Mouse (Mus musculus) Patski (cell line): ENCODE measurements around the gene Cnn3. TPM values are rescaled to one million over a fixed set of nuclear protein-coding genes. Genes with fewer than 3 reads are reported as not detected.

Experiments used
- ATAC-seq: fragments of 100-300 bp; one replicate; pipeline ENCODE4 v1.8.0; 2021
- CTCF ChIA-PET: fragments of 350-600 bp; sonication (Branson Sonifier 250); formaldehyde crosslinking; loops from one replicate; lab custom pipeline; 2022; ENCODE audit warnings: inconsistent platforms; lab: Charles Lee
- POLR2A ChIA-PET: fragments of 350-600 bp; sonication (Branson Sonifier 250); formaldehyde crosslinking; loops from one replicate; lab custom pipeline; 2022; ENCODE audit warnings: antibody characterized with exemption, inconsistent platforms; lab: Charles Lee
- DNase-seq: peaks from one replicate; pipeline ENCODE4 v3.0.0-alpha.2; 2011; ENCODE audit warnings: low read depth, low spot score
- H3K27me3 ChIP-seq: fragments of 371-371 bp; one replicate; pipeline ENCODE4 v1.5.1; 2021
- CTCF ChIP-seq: fragments of 100-300 bp; IDR thresholded peaks from one replicate; pipeline ENCODE4 v1.5.1; 2021
- in situ Hi-C: fragments of 300-500 bp; cut with MboI; formaldehyde crosslinking; loops from 3 replicates; pipeline ENCODE4 v1.11.1; 2018; ENCODE audit warnings: low pct_unique_long_range_greater_than_20kb, mixed read lengths
- polyA plus RNA-seq: library from polyadenylated mRNA; unstranded; gene quantifications from one replicate; pipeline ENCODE4 v1.2.3, GENCODE M21; 2021

Gene Cnn3
- polyA plus RNA-seq, 1 experiment from 2014 or later, result 770 TPM

DNA sequence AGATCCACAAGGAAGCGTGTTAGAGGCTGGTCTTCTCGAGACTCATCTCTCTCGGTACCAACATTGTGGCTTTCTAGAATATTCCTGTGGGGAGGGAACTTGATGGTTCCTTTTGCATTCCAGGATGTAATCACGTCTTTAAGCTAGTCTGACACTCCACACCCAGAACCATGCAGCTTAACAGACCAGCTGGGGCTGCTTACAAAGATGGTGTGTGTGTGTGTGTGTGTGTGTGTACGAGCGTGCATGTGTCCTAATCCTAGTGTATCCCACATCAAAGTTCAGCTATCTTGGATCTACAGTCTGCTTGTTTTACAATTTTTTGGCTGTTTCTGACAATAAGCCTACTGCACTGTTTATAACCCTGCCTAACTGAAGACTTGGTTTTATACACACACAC is 29.3 kb upstream of the Cnn3 start:
- ChIA-PET CTCF (interaction anchor here (0.8 to 1.8 kb wide), 10 partner anchors 9 to 103 kb away, joined by 3 to 6 read pairs (median 3); no protein-coding TSS in a partner anchor), POLR2A (interaction anchor here (1.1 kb wide), 1 partner anchor 26 kb away, joined by 3 read pairs; no protein-coding TSS in a partner anchor)
- DNase-seq (no peak), ATAC-seq (no peak)
- TF ChIP-seq CTCF, result no peak
- no peaks in the 10 kb centered on the region for H3K27me3 ChIP-seq
- in situ Hi-C loops, result no loop called here

DNA sequence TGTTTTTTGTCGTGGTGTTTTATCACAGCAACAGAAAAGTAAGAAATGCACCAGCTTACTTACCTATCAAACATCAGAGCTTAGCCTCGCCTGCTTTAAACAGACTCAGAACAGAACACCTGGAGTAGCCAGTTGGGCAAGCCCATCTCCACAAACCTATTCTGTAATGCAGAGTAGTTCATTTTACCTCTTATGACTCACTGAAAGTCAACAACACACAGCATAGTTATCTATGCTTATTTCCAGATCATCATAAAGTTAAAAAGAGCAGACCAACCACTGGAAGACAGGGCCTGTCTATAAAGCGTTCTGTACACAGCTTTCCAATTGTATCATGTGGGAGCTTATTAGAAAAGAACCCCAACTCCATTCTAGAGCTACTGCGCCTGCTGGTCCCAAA is 24.9 kb upstream of the Cnn3 start:
- in situ Hi-C loops, result no loop called here
- no peak for TF ChIP-seq CTCF
- no peaks in the 10 kb centered on the region for H3K27me3 ChIP-seq
- no peak for ATAC-seq
- ChIA-PET CTCF (interaction anchor here (0.9 to 1.0 kb wide), 2 partner anchors 15 to 20 kb away, joined by 3 to 4 read pairs; no protein-coding TSS in a partner anchor), POLR2A (no interaction called here)
- no peak for DNase-seq

DNA sequence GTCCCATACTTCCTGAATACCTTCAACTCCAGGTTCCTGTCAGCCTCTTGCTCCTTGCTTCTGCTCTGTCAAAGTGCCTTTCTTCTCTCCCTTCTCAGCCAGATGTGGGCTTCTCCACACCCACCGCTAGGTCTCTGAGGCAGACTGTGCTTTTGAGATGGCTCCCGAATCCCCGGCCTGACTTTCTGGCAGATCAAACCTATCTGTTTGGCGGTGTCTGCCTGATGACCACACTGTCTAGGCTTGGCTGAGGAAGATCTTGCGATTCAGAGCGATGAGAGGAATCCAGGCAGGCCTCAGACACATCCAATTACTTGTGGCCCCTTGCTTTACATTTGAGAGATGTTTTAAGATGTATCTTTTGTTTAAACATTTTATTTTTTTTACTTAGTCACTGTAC is 24.2 kb upstream of the Cnn3 start:
- ChIA-PET CTCF (interaction anchor here (1.0 kb wide), 2 partner anchors 14 to 336 kb away, joined by 3 read pairs; no protein-coding TSS in a partner anchor), POLR2A (no interaction called here)
- no peak for TF ChIP-seq CTCF
- H3K27me3 ChIP-seq, result no peaks in the 10 kb centered on the region
- ATAC-seq, result no peak
- in situ Hi-C loops, result no loop called here
- no peak for DNase-seq

DNA sequence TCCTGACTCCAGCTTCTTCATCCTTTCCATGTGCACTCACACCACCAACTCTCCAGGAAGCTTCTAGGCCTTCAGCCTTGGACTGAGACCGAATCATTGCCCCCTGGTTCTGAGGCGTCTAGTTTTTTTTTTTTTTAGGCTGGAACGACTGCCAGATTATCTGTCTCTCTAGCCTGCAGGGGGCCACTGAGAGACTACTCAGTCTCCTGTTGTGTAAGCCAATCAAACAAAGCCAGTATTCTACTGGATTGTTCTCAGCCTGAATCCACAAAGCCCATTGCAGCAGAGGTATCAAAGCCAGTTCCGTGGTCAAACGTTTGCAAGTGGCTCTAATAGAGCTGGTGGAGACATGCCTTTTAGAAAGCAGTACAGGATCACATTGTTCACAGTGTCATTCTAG is 22.8 kb upstream of the Cnn3 start:
- DNase-seq (no peak), ATAC-seq (no peak)
- POLR2A ChIA-PET, result no interaction called here
- in situ Hi-C loops, result no loop called here
- CTCF ChIA-PET, result interaction anchor here (0.7 to 1.3 kb wide), 4 partner anchors 8 to 334 kb away, joined by 3 to 4 read pairs (median 3); no protein-coding TSS in a partner anchor
- TF ChIP-seq CTCF, result no peak
- H3K27me3 ChIP-seq, result no peaks in the 10 kb centered on the region

DNA sequence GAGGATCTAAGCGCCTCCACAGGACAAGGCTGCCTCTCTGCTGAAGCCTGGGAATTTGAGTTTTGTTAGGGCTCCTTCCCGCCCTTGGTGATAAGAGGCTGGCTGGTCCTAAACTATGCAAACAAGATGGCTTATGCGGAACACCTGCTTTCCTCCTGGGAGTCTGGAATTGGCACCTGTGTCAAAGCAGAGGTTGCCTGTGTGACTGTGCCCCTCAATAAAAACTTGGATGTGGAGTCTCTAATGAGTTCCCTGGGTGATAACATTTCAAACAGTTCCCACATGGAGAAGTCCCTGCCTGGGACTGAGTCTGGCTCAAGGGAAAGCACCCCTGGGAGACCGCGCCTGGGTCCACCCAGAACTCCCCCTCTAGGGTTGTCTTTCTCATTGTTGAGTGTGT is 21.2 kb upstream of the Cnn3 start:
- no peak for TF ChIP-seq CTCF
- H3K27me3 ChIP-seq, result no peaks in the 10 kb centered on the region
- ChIA-PET POLR2A (no interaction called here), CTCF (no interaction called here)
- ATAC-seq (no peak), DNase-seq (no peak)
- in situ Hi-C loops, result no loop called here

DNA sequence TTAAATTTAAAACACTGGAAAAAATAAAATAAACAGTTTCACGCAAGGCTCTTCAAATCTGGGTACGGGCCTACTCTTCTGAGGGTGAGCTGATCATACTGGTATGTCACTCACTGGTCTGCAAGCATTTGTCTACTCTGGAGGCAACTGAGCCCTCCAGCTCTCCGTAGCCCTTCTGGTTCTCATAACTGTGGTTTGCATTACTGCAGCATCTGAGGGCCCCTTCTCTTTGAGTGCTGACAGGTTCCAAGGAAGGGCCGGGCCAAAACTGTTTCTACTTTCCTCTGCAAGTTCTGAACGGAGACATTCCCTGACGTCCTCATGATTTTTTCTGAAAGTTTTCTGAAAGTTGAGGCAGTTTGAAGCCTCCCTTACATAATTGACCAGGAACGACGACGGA is 18.9 kb upstream of the Cnn3 start:
- in situ Hi-C loops, result no loop called here
- no peak for TF ChIP-seq CTCF
- DNase-seq (no peak), ATAC-seq (no peak)
- ChIA-PET CTCF (interaction anchor here (1.4 to 1.8 kb wide), 2 partner anchors 11 to 18 kb away, joined by 3 to 7 read pairs; no protein-coding TSS in a partner anchor), POLR2A (no interaction called here)
- H3K27me3 ChIP-seq, result no peaks in the 10 kb centered on the region

DNA sequence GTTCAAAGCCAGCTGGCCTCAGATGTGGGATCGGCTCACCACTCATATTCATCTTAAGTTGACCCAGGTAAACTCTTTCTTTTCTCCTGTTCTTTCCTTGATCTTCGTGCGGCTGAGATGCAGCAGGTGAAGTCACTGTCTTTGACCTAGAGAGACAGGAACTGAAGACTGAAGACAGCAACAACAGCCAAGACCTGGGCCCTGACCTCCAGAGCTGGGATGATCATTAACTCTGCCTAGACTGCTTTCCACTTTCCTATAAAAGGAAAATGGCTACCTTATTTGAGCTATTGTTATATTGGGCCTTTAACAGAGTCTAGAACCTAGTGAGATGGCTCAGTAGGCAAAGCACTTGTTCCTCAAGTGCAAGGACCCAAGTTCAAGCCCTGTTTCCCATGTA is 17.9 kb upstream of the Cnn3 start:
- in situ Hi-C loops, result no loop called here
- TF ChIP-seq CTCF, result no peak
- CTCF ChIA-PET, result interaction anchor here (1.0 kb wide), 1 partner anchor 11 kb away, joined by 6 read pairs; no protein-coding TSS in a partner anchor
- POLR2A ChIA-PET, result interaction anchor here (0.6 kb wide), 1 partner anchor 21 kb away, joined by 3 read pairs; no protein-coding TSS in a partner anchor
- no peaks in the 10 kb centered on the region for H3K27me3 ChIP-seq
- no peak for ATAC-seq
- no peak for DNase-seq

DNA sequence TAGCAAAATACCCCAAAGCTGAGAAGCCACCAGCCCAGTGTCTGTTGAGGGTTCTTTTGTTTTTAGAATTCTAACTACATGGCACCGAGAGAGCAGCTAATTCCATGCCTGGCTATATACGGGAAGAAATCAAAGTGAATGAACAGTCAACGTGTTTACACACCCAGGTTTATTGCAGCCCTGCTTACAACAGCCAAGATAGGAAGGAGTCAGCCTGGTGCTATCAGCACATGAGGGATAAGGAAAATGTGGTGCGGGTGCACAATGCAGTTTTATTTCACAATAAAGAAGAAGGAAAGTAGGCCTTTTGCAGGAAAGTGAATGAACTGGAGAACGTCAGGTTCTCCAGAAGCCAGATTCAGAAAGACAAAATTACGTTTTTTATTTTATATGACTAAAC is 14.8 kb upstream of the Cnn3 start:
- POLR2A ChIA-PET, result interaction anchor here (0.8 kb wide), 1 partner anchor 37 kb away, joined by 4 read pairs; no protein-coding TSS in a partner anchor
- TF ChIP-seq CTCF, result no peak
- in situ Hi-C loops, result no loop called here
- no peak for DNase-seq
- ATAC-seq, result no peak
- CTCF ChIA-PET, result interaction anchor here (1.0 to 1.6 kb wide), 2 partner anchors 14 to 36 kb away, joined by 3 read pairs; no protein-coding TSS in a partner anchor
- no peaks in the 10 kb centered on the region for H3K27me3 ChIP-seq

DNA sequence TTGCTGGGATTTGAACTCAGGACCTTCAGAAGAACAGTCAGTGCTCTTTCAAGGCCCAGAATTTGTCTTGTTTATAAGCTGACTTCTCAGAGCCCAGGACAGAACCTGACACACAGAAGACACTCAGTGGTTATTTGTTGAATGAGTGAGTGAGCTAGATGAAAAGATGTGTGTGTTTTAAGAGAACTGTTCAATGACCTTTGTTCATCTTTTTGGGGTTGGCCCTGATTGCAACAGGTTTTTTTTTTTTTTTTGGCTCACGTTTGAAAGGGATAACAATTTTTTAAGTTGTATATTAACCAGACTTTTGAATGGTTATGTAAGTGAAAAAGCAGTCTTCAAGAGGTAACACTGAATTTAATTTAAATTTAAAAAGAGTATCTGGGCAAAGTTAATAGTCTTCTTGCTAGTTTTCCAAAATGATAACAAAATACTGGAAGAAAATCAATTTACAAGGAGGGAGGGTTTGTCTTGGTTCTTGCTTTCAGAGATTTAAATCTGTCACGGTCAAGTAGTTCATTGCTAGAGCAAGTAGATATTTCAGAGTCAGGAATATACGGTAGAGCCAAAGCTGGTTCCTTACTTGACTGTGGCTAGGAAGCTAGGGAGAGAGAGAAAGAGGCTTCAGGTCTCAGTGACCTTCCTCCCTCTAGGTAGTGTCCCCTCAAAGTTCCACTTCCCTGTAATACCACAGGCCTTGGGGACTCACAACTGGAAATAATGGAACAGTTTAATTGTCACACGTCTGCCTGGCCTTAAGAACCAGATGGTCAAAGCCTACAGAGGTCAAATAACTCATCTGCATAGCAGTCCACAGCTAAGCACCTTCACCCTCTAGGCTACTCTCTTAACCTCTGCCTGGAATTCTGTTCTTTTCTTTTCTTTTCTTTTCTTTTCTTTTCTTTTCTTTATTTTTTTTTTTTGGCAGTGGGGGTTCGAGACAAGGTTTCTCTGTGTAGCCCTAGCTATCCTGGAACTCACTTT is 9.8 kb upstream of the Cnn3 start:
- in situ Hi-C loops, result no loop called here
- no peak for TF ChIP-seq CTCF
- no peaks in the 10 kb centered on the region for H3K27me3 ChIP-seq
- ATAC-seq, result no peak
- CTCF ChIA-PET, result interaction anchor here (1.2 to 1.8 kb wide), 3 partner anchors 9 to 67 kb away, joined by 3 to 4 read pairs (median 4); no protein-coding TSS in a partner anchor
- POLR2A ChIA-PET, result interaction anchor here (0.6 kb wide), 1 partner anchor 432 kb away, joined by 6 read pairs; no protein-coding TSS in a partner anchor
- DNase-seq, result no peak
